Mouse (Mus musculus) ES-E14 (cell line): ENCODE results near the gene Zbtb1. TPM values are rescaled to one million over a fixed set of nuclear protein-coding genes. Genes with fewer than 3 reads are reported as not detected.

Experiments
- DNase-seq: peaks from one replicate; pipeline ENCODE4 v3.0.0-alpha.2; 2013; ENCODE audit warnings: low read depth, low spot score
- H3K27ac ChIP-seq: 2 replicates; pipeline ENCODE4 v1.5.1; 2012; ENCODE audit warnings: low read depth, mild to moderate bottlenecking, low read length, moderate library complexity, mixed read lengths; ENCODE audit not compliant: poor library complexity, insufficient read depth, severe bottlenecking
- H3K36me3 ChIP-seq: 2 replicates; pipeline ENCODE4 v1.6.1; 2012; ENCODE audit warnings: mild to moderate bottlenecking, low read length, moderate library complexity, mixed read lengths; ENCODE audit not compliant: control insufficient read depth, poor library complexity, insufficient read depth, severe bottlenecking
- H3K4me1 ChIP-seq, 2 experiments: fragments of 150-350 bp in 1 of 2; sonication (generic) in 1 of 2; 2 replicates each; pipeline ENCODE4 v1.6.1; 2012; ENCODE audit warnings: low read length in 2 of 2, mild to moderate bottlenecking in 1 of 2, mixed read lengths in 1 of 2; ENCODE audit not compliant: control insufficient read depth in 2 of 2, insufficient read depth in 2 of 2, poor library complexity in 1 of 2
- H3K4me3 ChIP-seq, 2 experiments: fragments of 150-350 bp in 1 of 2; sonication (generic) in 1 of 2; 2 replicates each; pipeline ENCODE4 v1.5.1; 2012; ENCODE audit warnings: low read length in 2 of 2, low read depth in 1 of 2, mild to moderate bottlenecking in 1 of 2, mixed read lengths in 1 of 2; ENCODE audit not compliant: insufficient read depth in 1 of 2, poor library complexity in 1 of 2, severe bottlenecking in 1 of 2
- H3K9ac ChIP-seq: 2 replicates; pipeline ENCODE4 v1.6.1; 2012; ENCODE audit warnings: low read depth, mild to moderate bottlenecking, low read length, mixed read lengths; ENCODE audit not compliant: poor library complexity, insufficient read depth, severe bottlenecking
- H3K9me3 ChIP-seq: fragments of 150-350 bp; sonication (generic); 2 replicates; pipeline ENCODE4 v1.6.1; 2012; ENCODE audit warnings: low read depth, mild to moderate bottlenecking, low read length; ENCODE audit not compliant: control insufficient read depth, insufficient read depth
- CHD2 ChIP-seq: IDR thresholded peaks from 2 replicates; pipeline ENCODE4 v1.6.1; 2014; ENCODE audit warnings: mild to moderate bottlenecking, low read depth, low read length, inconsistent platforms
- HCFC1 ChIP-seq: IDR thresholded peaks from 2 replicates; pipeline ENCODE4 v1.6.1; 2012; ENCODE audit warnings: low read length, inconsistent platforms, borderline replicate concordance; ENCODE audit not compliant: insufficient read depth
- MAFK ChIP-seq: IDR thresholded peaks from 2 replicates; pipeline ENCODE4 v1.6.1; 2014; ENCODE audit warnings: mild to moderate bottlenecking, low read depth, low read length, inconsistent platforms; ENCODE audit not compliant: insufficient read depth
- ZC3H11A ChIP-seq: IDR thresholded peaks from 2 replicates; pipeline ENCODE4 v1.6.1; 2012; ENCODE audit warnings: low read depth, mild to moderate bottlenecking, inconsistent platforms, low read length, borderline replicate concordance
- ZNF384 ChIP-seq: IDR thresholded peaks from 2 replicates; pipeline ENCODE4 v1.6.1; 2012; ENCODE audit warnings: low read depth, low read length, inconsistent platforms
- in situ Hi-C, 2 experiments: fragments of 600-800 bp; cut with MboI; formaldehyde crosslinking; loops; one replicate each; pipeline ENCODE4 v1.15.1; 2025; ENCODE audit warnings: low sequenced_read_pairs in 2 of 2, inconsistent platforms in 1 of 2; ENCODE audit not compliant: unreplicated experiment in 2 of 2
- total RNA-seq: library from RNA; depleted of rRNA; stranded (reverse); fragments of 300-350 nt; gene quantifications from 2 replicates; pipeline ENCODE4 v1.2.3, GENCODE M21; 2012; rRNA removed

The Zbtb1 gene
- total RNA-seq: 3.4 and 4.5 TPM in 2 replicates

DNA sequence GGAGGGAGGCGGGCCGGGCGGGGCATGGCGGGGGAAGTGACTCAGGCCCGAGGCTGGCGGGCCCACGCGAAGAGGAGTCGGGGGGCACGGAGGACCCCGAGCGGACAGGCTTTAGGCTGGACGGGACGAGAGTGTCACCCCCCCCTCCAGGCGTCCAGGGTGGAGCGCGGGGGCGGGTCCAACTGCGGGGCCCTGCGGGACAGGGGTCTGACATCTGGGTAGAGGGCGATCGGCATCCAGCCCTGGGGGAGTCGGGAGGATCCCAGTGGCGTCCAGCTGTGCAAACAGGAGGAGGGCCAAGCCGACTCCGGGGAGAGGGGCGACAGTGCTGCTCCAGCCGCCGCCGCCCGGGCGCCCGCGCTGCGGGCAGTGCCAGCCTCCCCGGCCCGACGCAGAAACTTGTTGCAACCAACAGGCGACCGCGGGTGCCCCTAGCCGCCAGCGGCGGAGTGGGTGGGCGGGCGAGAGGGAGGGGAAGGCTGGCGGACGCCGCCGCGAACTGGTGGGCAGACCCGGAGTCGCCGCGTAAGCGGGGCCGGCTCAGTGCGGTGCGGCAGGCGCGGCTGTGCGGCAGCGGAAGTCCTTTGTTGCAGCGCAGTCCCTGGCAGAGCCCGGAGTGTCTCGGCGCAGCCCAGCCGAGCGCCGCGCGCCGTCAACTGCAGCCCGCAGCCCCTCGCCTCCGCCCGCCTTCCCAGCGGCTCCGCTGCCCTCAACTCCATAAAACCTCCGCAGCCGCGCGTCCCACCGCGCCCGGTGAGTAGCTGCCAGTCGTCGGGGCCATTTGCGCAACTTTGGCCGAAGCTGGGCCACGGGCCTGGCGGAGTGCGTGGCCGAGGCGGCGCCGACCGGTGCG lies at the start of gene Zbtb1:
Gene Zbtb1 (plus strand): TSS at position 289 of the 853 bp plus-strand sequence.
- in situ Hi-C loops: no loop called here
- H3K4me1 ChIP-seq: peaks cover 0 to 12% of the 10 kb centered on the region in 2 experiments; a peak in 2 of 4 replicates
- no peaks in the 10 kb centered on the region for H3K36me3 ChIP-seq

DNA sequence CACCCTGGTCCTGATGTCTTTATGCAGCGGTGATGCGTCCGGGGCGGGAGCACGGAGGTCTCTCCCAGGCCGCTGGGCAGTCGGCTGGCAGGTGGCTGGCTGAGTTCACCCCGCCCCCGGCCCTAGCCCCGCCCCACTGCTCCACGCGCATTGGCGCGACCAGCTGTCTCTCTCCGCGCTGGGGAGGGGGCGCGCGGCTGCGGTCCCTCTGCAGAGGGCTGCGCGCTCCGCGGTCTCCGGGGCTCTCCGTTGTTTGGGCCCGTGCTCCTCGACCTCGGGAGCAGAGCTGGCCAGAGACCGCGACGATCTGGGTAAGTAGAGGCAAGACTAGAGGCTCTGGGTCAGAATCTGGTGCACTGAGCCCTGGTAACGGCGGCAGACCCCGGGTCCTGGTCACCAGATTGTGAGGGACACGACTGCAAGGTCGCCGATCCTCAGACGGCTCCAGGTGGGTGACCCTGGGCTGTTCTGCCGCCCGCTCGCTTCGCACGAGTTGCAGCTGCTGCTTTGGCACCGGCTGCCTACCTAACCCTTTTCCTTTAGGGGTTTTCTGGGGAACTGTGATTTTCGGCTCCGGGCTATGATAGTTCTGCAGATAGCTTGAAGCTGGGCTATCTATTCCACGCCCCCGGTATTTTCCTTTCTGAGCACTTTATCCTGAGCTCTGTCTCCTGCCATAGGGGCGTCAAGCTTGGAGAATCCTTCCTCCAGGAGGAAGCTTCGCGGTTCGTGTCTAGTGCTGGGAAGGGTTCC lies 45.2 kb upstream of the Zbtb1 start, which contains the start of gene Akap5:
Gene Akap5 (plus strand): TSS at position 213 of the 753 bp plus-strand sequence.
- Histone ChIP-seq H3K4me1 (peaks cover 0 to 2% of the 10 kb centered on the region in 2 experiments; a peak in 1 of 4 replicates), H3K9me3 (no peaks in the 10 kb centered on the region), H3K27ac (no peak within 1 kb of the TSS), H3K4me3 (peak within 1 kb of the TSS; percentile 65 to 86), H3K9ac (peak within 1 kb of the TSS; percentile 58), H3K36me3 (peaks cover 28% of the 10 kb centered on the region)
- in situ Hi-C loops: loop anchor here in 1 of 2 experiments (25.0 kb wide), 2 partner anchors 313 to 538 kb away; no protein-coding TSS in a partner anchor
- TF ChIP-seq MAFK (no peak), HCFC1 (0 out of 2 replicates have a peak, but pooled peaks have one; percentile 13)
- peak; percentile 67 for DNase-seq

More for the DNA sequence above, at the start of gene Zbtb1:
- peak within 1 kb of the TSS; percentile 94 for H3K9ac ChIP-seq
- peak within 1 kb of the TSS; percentile 96 to 97 for H3K4me3 ChIP-seq
- H3K9me3 ChIP-seq: no peaks in the 10 kb centered on the region
- DNase-seq: no peak
- no peak for TF ChIP-seq CHD2
- no peak for TF ChIP-seq ZC3H11A
- TF ChIP-seq HCFC1: no peak; the same call in 1 of the 2 replicates
- no peak for TF ChIP-seq MAFK
- no peak for TF ChIP-seq ZNF384
- peak within 1 kb of the TSS; percentile 85 for H3K27ac ChIP-seq

DNA sequence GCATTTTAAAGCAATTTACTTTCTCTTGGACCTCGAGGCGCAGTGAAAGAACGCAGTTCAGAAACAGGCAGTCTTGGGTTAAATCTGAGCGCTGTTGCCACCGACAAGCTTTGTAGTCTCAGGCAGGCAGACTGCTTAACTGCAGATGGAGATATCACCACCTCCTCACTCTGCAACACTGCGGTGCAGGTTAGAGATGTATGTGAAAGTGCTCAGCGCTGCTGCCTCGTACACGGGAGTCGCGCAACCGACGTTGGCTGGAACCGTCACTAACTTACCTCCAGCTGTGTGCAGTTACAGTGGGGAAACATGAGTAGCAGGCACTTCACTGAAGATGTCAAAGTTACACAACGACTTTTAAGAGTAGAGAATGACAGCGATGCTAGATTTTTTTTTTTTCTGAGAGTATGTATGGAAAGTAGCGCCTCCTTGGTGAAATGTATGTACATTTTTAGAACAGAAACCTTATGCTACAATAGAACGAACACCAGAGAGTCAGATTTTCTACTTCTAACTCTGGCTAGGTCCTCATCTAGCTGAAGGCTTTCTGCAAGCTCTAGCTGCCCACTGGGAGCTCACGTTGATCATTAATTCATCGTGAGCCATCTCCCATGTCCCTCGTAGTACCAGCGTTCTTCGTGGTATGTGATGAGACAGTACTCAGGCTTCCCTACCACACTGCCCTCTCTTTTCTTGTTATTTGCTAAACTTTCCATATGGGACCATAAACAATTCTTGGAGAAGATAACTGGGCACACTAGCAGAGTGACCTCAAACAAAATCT lies 43.4 kb upstream of the Zbtb1 start:
- in situ Hi-C loops: loop anchor here in 1 of 2 experiments (25.0 kb wide), 2 partner anchors 314 to 539 kb away; no protein-coding TSS in a partner anchor
- H3K9me3 ChIP-seq: no peaks in the 10 kb centered on the region
- no peak overlapping the region for H3K4me3 ChIP-seq
- no peak for TF ChIP-seq ZC3H11A
- no peak for TF ChIP-seq CHD2
- TF ChIP-seq HCFC1: no peak
- TF ChIP-seq ZNF384: no peak
- TF ChIP-seq MAFK: no peak
- H3K9ac ChIP-seq: no peak overlapping the region
- H3K27ac ChIP-seq: no peak overlapping the region
- no peak for DNase-seq
- H3K4me1 ChIP-seq: peaks cover 0 to 2% of the 10 kb centered on the region in 2 experiments; a peak in 1 of 4 replicates
- peaks cover 15% of the 10 kb centered on the region; the same call in 1 of the 2 replicates for H3K36me3 ChIP-seq
